Mouse (Mus musculus) MEL (cell line): ENCODE measurements around the gene Rpa2. TPM values are rescaled to one million over a fixed set of nuclear protein-coding genes. Genes with fewer than 3 reads are reported as not detected.
"Not testable (repeated sequence)": the region's sequence is repeated elsewhere in the genome, so short reads cannot be mapped to it uniquely, and the experiment has no call there.

Experiments
- DNase-seq: peaks from one replicate; pipeline ENCODE4 v3.0.0; 2011; ENCODE audit warnings: low read depth, low spot score
- H3K27ac ChIP-seq: 2 replicates; pipeline ENCODE4 v1.5.1; 2012; ENCODE audit warnings: low read depth, mild to moderate bottlenecking, control low read depth, low read length, moderate library complexity; ENCODE audit not compliant: control insufficient read depth
- H3K27me3 ChIP-seq, 2 experiments: fragments of 150-350 bp in 1 of 2; sonication (generic) in 1 of 2; 2 replicates each; pipeline ENCODE4 v1.6.1; 2012; ENCODE audit warnings: low read length in 2 of 2, mild to moderate bottlenecking in 2 of 2, improper control_type of control experiment in 1 of 2, moderate library complexity in 1 of 2; ENCODE audit not compliant: insufficient read depth in 2 of 2, control insufficient read depth in 1 of 2
- H3K36me3 ChIP-seq, 2 experiments: 2 replicates each; pipeline ENCODE4 v1.6.1; 2012 to 2014; ENCODE audit warnings: low read length in 2 of 2, improper control_type of control experiment in 1 of 2, inconsistent platforms in 1 of 2, mild to moderate bottlenecking in 1 of 2; ENCODE audit not compliant: insufficient read depth in 2 of 2, control insufficient read depth in 1 of 2
- H3K4me1 ChIP-seq, 2 experiments: fragments of 150-350 bp in 1 of 2; sonication (generic) in 1 of 2; 2 replicates each; pipeline ENCODE4 v1.6.1; 2012; ENCODE audit warnings: low read length in 2 of 2, improper control_type of control experiment in 1 of 2, mild to moderate bottlenecking in 1 of 2; ENCODE audit not compliant: insufficient read depth in 2 of 2, control insufficient read depth in 1 of 2
- H3K4me3 ChIP-seq, 2 experiments: fragments of 150-350 bp in 1 of 2; sonication (generic) in 1 of 2; 2 replicates each; pipeline ENCODE4 v1.5.1; 2012; ENCODE audit warnings: low read depth in 2 of 2, low read length in 2 of 2, mild to moderate bottlenecking in 2 of 2, moderate library complexity in 2 of 2, control low read depth in 1 of 2, improper control_type of control experiment in 1 of 2; ENCODE audit not compliant: control insufficient read depth in 1 of 2, insufficient read depth in 1 of 2
- H3K79me2 ChIP-seq: 2 replicates; pipeline ENCODE4 v1.6.1; 2012; ENCODE audit warnings: mild to moderate bottlenecking, low read length, moderate library complexity; ENCODE audit not compliant: control insufficient read depth, poor library complexity, insufficient read depth
- H3K9ac ChIP-seq: 2 replicates; pipeline ENCODE4 v1.6.1; 2012; ENCODE audit warnings: low read depth, mild to moderate bottlenecking, control low read depth, low read length, moderate library complexity; ENCODE audit not compliant: control insufficient read depth, poor library complexity, severe bottlenecking
- H3K9me3 ChIP-seq: fragments of 150-350 bp; sonication (generic); replicated peaks from 2 replicates; pipeline ENCODE4 v1.6.1; 2012; ENCODE audit warnings: mild to moderate bottlenecking, low read length, improper control_type of control experiment, moderate library complexity; ENCODE audit not compliant: insufficient read depth
- CTCF ChIP-seq, 3 experiments: IDR thresholded peaks in 2 of 3; conservative IDR thresholded peaks in 1 of 3; 2 replicates each; pipeline ENCODE4 v1.5.1; 2011 to 2012; ENCODE audit warnings: low read length in 3 of 3, low read depth in 2 of 3, mild to moderate bottlenecking in 2 of 3, improper control_type of control experiment in 1 of 3, inconsistent platforms in 1 of 3, mixed read lengths in 1 of 3, moderate library complexity in 1 of 3; ENCODE audit not compliant: control insufficient read depth in 1 of 3, insufficient read depth in 1 of 3, poor library complexity in 1 of 3, severe bottlenecking in 1 of 3
- ELF1 ChIP-seq: IDR thresholded peaks from 2 replicates; pipeline ENCODE4 v1.6.1; 2014; ENCODE audit warnings: low read depth, mild to moderate bottlenecking, inconsistent platforms, low read length, improper control_type of control experiment, moderate library complexity
- EP300 ChIP-seq, 2 experiments: IDR thresholded peaks; 2 replicates each; pipeline ENCODE4 v1.6.1; 2011; ENCODE audit warnings: improper control_type of control experiment in 2 of 2, low read length in 2 of 2, low read depth in 1 of 2, mild to moderate bottlenecking in 1 of 2
- GATA1 ChIP-seq: IDR thresholded peaks from 2 replicates; pipeline ENCODE4 v1.6.1; 2011; ENCODE audit warnings: low read depth, low read length, improper control_type of control experiment
- MAX ChIP-seq: IDR thresholded peaks from 2 replicates; pipeline ENCODE4 v1.6.1; 2011; ENCODE audit warnings: low read length, improper control_type of control experiment
- POLR2AphosphoS5 ChIP-seq: IDR thresholded peaks from 2 replicates; pipeline ENCODE4 v1.6.1; 2012; ENCODE audit warnings: low read depth, borderline replicate concordance, mild to moderate bottlenecking, inconsistent platforms, low read length, moderate library complexity, mixed read lengths
- RCOR1 ChIP-seq: IDR thresholded peaks from 2 replicates; pipeline ENCODE4 v1.6.1; 2012; ENCODE audit warnings: low read depth, mild to moderate bottlenecking, inconsistent platforms, low read length, improper control_type of control experiment
- SMC3 ChIP-seq: IDR thresholded peaks from 2 replicates; pipeline ENCODE4 v1.6.1; 2011; ENCODE audit warnings: low read depth, low read length, improper control_type of control experiment
- TAL1 ChIP-seq: IDR thresholded peaks from 2 replicates; pipeline ENCODE4 v1.6.1; 2012; ENCODE audit warnings: mild to moderate bottlenecking, inconsistent platforms, low read length, moderate library complexity, mixed read lengths
- TCF12 ChIP-seq: IDR thresholded peaks from 2 replicates; pipeline ENCODE4 v1.6.1; 2014; ENCODE audit warnings: low read depth, mild to moderate bottlenecking, inconsistent platforms, low read length, improper control_type of control experiment, moderate library complexity
- USF2 ChIP-seq, 2 experiments: IDR thresholded peaks; 2 replicates each; pipeline ENCODE4 v1.6.1; 2011 to 2012; ENCODE audit warnings: improper control_type of control experiment in 2 of 2, low read length in 2 of 2, borderline replicate concordance in 1 of 2, inconsistent platforms in 1 of 2, low read depth in 1 of 2, mild to moderate bottlenecking in 1 of 2; ENCODE audit not compliant: insufficient read depth in 1 of 2
- ZC3H11A ChIP-seq: IDR thresholded peaks from 2 replicates; pipeline ENCODE4 v1.6.1; 2012; ENCODE audit warnings: low read depth, mild to moderate bottlenecking, inconsistent platforms, low read length, improper control_type of control experiment
- ZMIZ1 ChIP-seq: IDR thresholded peaks from 2 replicates; pipeline ENCODE4 v1.6.1; 2012; ENCODE audit warnings: low read depth, mild to moderate bottlenecking, inconsistent platforms, low read length, improper control_type of control experiment, moderate library complexity
- polyA plus RNA-seq, 2 experiments: library from polyadenylated mRNA; stranded (reverse) in 1 of 2; unstranded in 1 of 2; fragments of >175 nt in 1 of 2; fragments of >200 nt in 1 of 2; gene quantifications; 2 replicates each; pipeline versions ENCODE4 v1.2.1 to v1.2.4; 2012; ENCODE audit warnings: low replicate concordance in 2 of 2, low read depth in 1 of 2; ENCODE audit not compliant: insufficient read length in 2 of 2, insufficient read depth in 1 of 2, missing spikeins in 1 of 2
- total RNA-seq: library from RNA; depleted of rRNA; stranded (reverse); fragments of 300-350 nt; gene quantifications from 2 replicates; pipeline ENCODE4 v1.2.3, GENCODE M21; 2012

The Rpa2 gene
- total and polyA plus RNA-seq, 3 experiments: 103 to 119 TPM; not detected in 1

- H3K27ac ChIP-seq: no peak overlapping the region
These were observed 32.2 kb upstream of the Rpa2 start for GRCm38 (mm10) chr4:132735894-132736293.

GRCm38 (mm10) chr4:132737154-132737553 is 31.0 kb upstream of the Rpa2 start:
- not testable (repeated sequence) for H3K4me1 ChIP-seq, H3K79me2 ChIP-seq, H3K9me3 ChIP-seq, H3K4me3 ChIP-seq, H3K36me3 ChIP-seq, DNase-seq, H3K9ac ChIP-seq, H3K27me3 ChIP-seq, H3K27ac ChIP-seq

More at GRCm38 (mm10) chr4:132735894-132736293, 32.2 kb upstream of the Rpa2 start:
- H3K79me2 ChIP-seq: no peaks in the 10 kb centered on the region
- H3K9me3 ChIP-seq: no peaks in the 10 kb centered on the region
- H3K4me3 ChIP-seq: no peak overlapping the region
- no peaks in the 10 kb centered on the region for H3K27me3 ChIP-seq
- H3K4me1 ChIP-seq: peaks cover 0 to 13% of the 10 kb centered on the region in 2 experiments; a peak in 3 of 4 replicates
- peaks cover 0 to 11% of the 10 kb centered on the region in 2 experiments; a peak in 2 of 4 replicates for H3K36me3 ChIP-seq
- DNase-seq: no peak
- H3K9ac ChIP-seq: no peak overlapping the region
- TF ChIP-seq SMC3: peak; percentile 44
- peak in 1 of 3 experiments; percentile 25; a peak in 2 of 6 replicates for TF ChIP-seq CTCF (IDR thresholded peaks at IDR 0.05 in 2 of 3, conservative IDR thresholded peaks at IDR 0.05 in 1 of 3; ENCODE audit: control insufficient read depth in 1 of 3, insufficient read depth in 1 of 3, low read depth in 2 of 3, low read length in 3 of 3, poor library complexity in 1 of 3, severe bottlenecking in 1 of 3)
- TF ChIP-seq POLR2AphosphoS5: no peak

GRCm38 (mm10) chr4:132741491-132741890 is 26.6 kb upstream of the Rpa2 start:
- Histone ChIP-seq H3K9me3 (no peaks in the 10 kb centered on the region), H3K36me3 (peaks cover 0 to 10% of the 10 kb centered on the region in 2 experiments; a peak in 2 of 4 replicates), H3K27ac (no peak overlapping the region), H3K79me2 (no peaks in the 10 kb centered on the region), H3K4me3 (no peak overlapping the region), H3K9ac (no peak overlapping the region), H3K4me1 (peaks cover 2 to 14% of the 10 kb centered on the region in 2 experiments), H3K27me3 (no peaks in the 10 kb centered on the region)
- no peak for TF ChIP-seq ZC3H11A
- DNase-seq: no peak

GRCm38 (mm10) chr4:132743992-132744911 is 23.9 kb upstream of the Rpa2 start:
- DNase-seq: peak; percentile 61
- no peaks in the 10 kb centered on the region for H3K27me3 ChIP-seq
- H3K4me1 ChIP-seq: peaks cover 2 to 26% of the 10 kb centered on the region in 2 experiments
- H3K9me3 ChIP-seq: no peaks in the 10 kb centered on the region
- H3K4me3 ChIP-seq: no peak overlapping the region
- peaks cover 0 to 18% of the 10 kb centered on the region in 2 experiments; a peak in 2 of 4 replicates for H3K36me3 ChIP-seq
- TF ChIP-seq RCOR1 (peak; percentile 69; the same call in 1 of the 2 replicates), POLR2AphosphoS5 (no peak), GATA1 (peak; percentile 61; the same call in 1 of the 2 replicates), ZMIZ1 (no peak), TAL1 (peak; percentile 77), TCF12 (peak; percentile 73; the same call in 1 of the 2 replicates), USF2 (IDR thresholded peaks at IDR 0.05; ENCODE audit: borderline replicate concordance in 1 of 2, insufficient read depth in 1 of 2, low read depth in 1 of 2, low read length in 2 of 2) (no peak), EP300 (IDR thresholded peaks at IDR 0.05; ENCODE audit: low read depth in 1 of 2, low read length in 2 of 2) (peak; percentile 43 to 65; a peak in 3 of 4 replicates), ELF1 (no peak), MAX (no peak)
- H3K9ac ChIP-seq: no peak overlapping the region
- no peak overlapping the region for H3K27ac ChIP-seq
- H3K79me2 ChIP-seq: no peaks in the 10 kb centered on the region
